Mouse (Mus musculus) fat pad, adult 2 months (tissue): ENCODE data around the gene Olfr91.

Experiments
- DNase-seq: peaks from one replicate; pipeline ENCODE4 v3.0.0-alpha.2; 2011; ENCODE audit warnings: low read depth, low spot score; ENCODE audit errors: extremely low read depth

Olfr91 gene

DNA sequence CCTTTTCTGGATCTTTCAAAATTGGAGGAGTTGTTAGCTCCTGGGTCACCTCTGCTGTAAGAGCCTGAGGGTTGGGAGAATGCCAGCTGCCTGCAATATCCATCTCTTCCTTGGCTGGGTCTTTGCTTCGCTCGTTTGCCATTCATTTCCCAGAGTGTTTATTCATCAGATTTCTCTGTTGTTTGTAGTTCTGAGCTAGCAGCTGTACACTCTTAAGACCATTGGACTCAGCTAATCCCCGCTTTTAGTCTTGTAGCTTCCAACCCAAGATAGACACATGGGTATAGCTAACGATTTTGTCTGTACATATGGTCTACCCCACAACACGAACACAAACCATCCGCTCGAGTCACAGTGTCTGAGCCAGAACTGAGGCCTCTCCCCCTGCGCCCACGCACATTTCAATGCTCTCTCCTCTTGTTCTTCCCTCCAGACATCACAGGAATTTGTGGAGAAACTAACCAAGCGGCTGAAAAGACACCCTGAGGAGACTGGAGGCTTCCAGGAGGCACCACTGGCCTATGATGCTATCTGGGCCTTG, 35.9 kb downstream of the Olfr91 start:
- DNase-seq, result no peak

DNA sequence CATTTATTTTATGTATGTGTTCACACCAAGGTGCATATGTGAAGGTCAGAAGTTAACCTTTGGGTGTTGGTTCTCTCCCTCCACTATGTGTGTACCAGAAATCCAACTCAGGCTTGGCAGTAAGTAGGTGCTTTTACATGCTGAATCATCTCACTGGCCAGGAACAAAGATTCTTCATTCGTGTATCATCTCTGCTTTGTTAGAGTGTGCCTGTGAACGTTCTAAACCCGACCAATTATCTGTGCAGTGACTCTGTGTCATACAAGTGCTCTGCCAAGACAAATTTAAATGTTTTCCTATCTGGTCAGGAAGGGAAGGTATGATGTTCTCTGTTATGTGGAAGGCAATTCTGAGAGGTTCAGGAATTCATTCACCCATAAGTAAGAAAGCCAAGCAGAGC, 36.6 kb downstream of the Olfr91 start:
- no peak for DNase-seq

DNA sequence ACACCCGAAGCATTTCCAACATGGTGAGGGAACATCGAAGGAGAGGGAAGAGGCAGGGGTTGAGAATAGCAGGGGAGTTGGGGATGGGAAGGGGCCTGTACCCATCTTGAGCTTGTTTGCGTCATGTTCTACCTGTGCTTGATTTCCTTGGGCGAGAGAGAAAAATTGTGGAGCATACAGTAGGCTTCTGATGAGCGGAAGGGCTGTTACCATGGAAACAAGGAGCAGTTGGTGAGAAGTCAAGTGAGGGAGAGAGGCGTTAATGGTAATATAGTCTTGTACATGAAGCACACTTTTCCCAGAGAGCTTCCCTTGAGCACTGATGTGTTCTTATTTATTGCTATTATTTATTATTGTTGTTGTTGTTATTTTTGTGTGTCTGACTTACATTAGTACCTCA, 41.1 kb downstream of the Olfr91 start:
- no peak for DNase-seq

DNA sequence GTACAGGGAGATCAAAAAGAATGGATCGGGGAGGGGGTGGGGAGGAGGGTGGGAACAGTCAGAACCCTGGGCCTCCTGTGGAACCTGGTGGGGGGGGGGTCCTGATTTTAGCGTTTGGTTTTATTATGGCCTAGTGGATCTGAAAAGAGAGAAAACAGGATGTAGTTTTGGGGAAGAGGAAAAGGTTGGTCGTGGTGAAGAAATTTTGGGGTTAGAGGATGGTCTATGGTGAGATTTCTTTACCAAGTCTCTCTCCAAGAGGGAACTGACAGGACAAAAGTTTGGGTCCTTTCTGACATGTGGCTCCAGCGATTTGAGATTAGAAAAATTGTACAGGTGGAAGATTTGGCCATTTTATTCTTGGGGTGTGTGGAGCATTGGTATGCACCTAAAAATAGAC, 46.3 kb downstream of the Olfr91 start:
- DNase-seq, result no peak

GRCm38 (mm10) chr17:37050876-37051275, 47.2 kb downstream of the Olfr91 start:
- DNase-seq, result no peak

DNA sequence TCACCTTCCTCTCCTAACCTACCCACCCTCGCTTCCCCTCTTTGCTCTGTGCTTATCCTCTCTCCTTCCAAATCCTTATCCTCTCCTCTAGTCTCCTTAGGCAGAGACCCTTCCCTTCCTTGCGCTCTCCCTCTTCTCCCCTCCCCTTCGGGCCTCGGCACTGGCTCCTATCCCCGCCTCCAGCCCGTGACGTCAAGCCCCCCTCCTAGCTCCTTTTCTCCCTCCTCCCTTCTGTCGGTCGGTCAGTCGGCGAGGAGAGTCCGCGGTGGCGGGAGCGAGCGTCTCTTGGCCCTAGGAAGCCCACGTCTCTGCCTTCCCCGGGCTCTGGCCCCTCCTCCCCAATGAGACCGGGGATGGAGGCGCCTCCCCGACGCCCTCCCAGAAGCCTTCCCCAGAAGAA, 47.7 kb downstream of the Olfr91 start:
- no peak for DNase-seq

DNA sequence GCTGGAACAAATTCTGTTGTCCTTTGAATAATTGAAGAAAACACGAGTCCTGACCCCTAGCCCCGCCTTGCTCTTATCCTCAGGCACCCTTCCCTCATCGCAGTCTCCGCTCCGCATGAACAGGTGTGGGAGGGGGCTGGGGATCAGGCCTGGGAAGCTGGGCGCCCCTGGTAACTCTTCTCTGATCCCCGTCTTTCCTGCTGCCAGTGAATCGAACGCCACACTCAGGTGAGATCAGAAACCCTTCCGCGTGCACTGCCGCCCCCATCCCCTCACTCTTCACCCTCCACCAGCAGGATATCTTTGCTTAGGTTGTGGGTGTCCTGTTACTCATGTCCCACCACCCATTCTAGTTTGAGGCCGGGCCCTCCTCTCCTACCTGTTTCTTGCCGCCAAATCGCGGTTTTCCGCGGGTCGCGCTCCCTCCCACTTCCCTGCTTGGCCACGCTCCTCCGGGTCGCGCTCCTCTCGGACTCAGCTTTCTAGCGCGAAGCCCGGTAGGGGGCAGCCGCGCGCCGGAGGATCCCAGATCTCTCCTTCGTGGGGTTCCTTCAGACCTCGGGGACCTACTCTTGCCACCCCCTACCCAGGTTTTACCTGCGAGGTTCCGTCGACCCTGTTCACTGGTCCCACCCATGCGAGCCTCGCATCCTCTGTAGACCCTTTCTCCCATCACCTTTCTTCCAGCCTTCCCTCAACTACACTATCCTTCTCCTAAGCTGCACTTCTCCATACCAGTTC, 48.3 kb downstream of the Olfr91 start:
- no peak for DNase-seq

- no peak for DNase-seq
Observed at GRCm38 (mm10) chr17:37048383-37048782, 49.7 kb downstream of the Olfr91 start.

- DNase-seq, result no peak
Observed at GRCm38 (mm10) chr17:37047981-37048380, 50.1 kb downstream of the Olfr91 start.

- DNase-seq, result no peak
Observed at GRCm38 (mm10) chr17:37047332-37047976, 50.6 kb downstream of the Olfr91 start.

GRCm38 (mm10) chr17:37046312-37047112, 51.6 kb downstream of the Olfr91 start:
- no peak for DNase-seq

DNA sequence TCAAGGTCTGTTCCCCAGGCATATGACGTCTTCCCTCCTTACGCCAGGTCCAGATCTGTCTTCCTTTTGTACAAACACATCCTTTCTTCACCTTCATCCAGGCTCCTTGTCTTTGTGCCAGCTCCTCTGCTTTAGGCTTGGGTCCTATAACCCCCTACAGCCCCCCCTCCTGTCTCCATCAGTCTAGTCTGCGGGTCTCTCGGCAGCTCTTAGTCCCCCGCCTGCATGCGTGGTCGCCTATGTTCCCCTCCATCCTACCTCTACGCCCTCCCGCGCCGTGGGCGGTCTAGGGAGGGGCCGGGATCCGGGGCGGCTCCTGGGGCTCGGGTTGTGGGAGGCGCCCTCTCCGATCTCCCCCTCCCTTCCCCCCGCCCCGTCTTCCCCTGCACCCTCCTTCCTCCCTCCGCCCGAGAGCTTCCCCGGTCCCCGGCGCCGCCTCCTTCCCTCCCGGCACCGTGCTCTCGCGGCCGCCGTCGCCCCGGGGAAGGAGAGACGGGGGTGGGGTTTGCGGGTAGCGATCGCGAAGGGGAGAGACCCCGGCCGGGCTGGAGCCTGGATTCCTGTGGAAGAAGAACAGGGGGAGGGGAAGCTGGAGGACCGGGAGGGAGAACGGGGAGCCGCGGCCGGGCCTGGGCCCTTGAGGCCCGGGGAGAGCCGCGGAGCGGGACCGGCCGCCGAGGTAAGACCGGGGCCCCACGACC, 52.3 kb downstream of the Olfr91 start, which contains the start of gene Gabbr1:
TSS of gene Gabbr1 (plus strand) at position 356 of the 701 bp plus-strand sequence.
- DNase-seq, result no peak

- DNase-seq, result peak; percentile 11
Observed at GRCm38 (mm10) chr17:37044651-37045244, 53.3 kb downstream of the Olfr91 start.
